Mouse (Mus musculus) heart, embryonic 11.5 days (tissue): Measurements from ENCODE around the gene Trap1. TPM values are rescaled to one million over a fixed set of nuclear protein-coding genes. Genes with fewer than 3 reads are reported as not detected.
A peak's percentile ranks its signal among the peaks of the same experiment; 100 is the strongest.

Experiments used
- ATAC-seq: fragments of 200-750 bp; cut with Nextera tagmentation; replicated peaks from 2 replicates; pipeline ENCODE4 v1.8.0; 2017; ENCODE audit warnings: moderate library complexity; ENCODE audit not compliant: insufficient number of reproducible peaks, low FRiP score, low TSS enrichment
- H3K27ac ChIP-seq: fragments of 300-500 bp; sonication (generic); 2 replicates; pipeline ENCODE4 v1.5.1; 2014; ENCODE audit warnings: mild to moderate bottlenecking, low read depth, low read length
- H3K27me3 ChIP-seq: fragments of 300-500 bp; sonication (generic); 2 replicates; pipeline ENCODE4 v1.6.1; 2014; ENCODE audit warnings: mild to moderate bottlenecking, low read length, mixed read lengths; ENCODE audit not compliant: control insufficient read depth, insufficient read depth
- H3K36me3 ChIP-seq: fragments of 300-500 bp; sonication (generic); 2 replicates; pipeline ENCODE4 v1.6.1; 2014; ENCODE audit warnings: mild to moderate bottlenecking, low read length, moderate library complexity, mixed read lengths; ENCODE audit not compliant: control insufficient read depth, insufficient read depth
- H3K4me1 ChIP-seq: fragments of 300-500 bp; sonication (generic); 2 replicates; pipeline ENCODE4 v1.6.1; 2014; ENCODE audit warnings: low read length; ENCODE audit not compliant: control insufficient read depth, insufficient read depth
- H3K4me2 ChIP-seq: fragments of 300-500 bp; sonication (generic); 2 replicates; pipeline ENCODE4 v1.6.1; 2014; ENCODE audit warnings: mild to moderate bottlenecking, moderate library complexity
- H3K4me3 ChIP-seq: fragments of 300-500 bp; sonication (generic); 2 replicates; pipeline ENCODE4 v1.5.1; 2014; ENCODE audit warnings: low read depth, low read length
- H3K9ac ChIP-seq: fragments of 300-500 bp; sonication (generic); 2 replicates; pipeline ENCODE4 v1.6.1; 2014; ENCODE audit warnings: mild to moderate bottlenecking, low read depth, low read length, moderate library complexity
- H3K9me3 ChIP-seq: fragments of 300-500 bp; sonication (generic); replicated peaks from 2 replicates; pipeline ENCODE4 v1.6.1; 2016; ENCODE audit warnings: low read length; ENCODE audit not compliant: control insufficient read depth
- WGBS: fragments of 180-500 bp; shearing (Covaris S2); extraction: QIAGEN DNeasy Blood & Tissue Kit; methylation state at CpG from one replicate; pipeline ENCODE4 v1.1.7; 2014; ENCODE audit not compliant: insufficient replicate concordance; 5-methylcytosine and 5-hydroxymethylcytosine counted together
- polyA plus RNA-seq: library from polyadenylated mRNA; unstranded; fragments of >200 nt; fragmentation: Nextera tagmentation; extraction: Ambion mirVana; gene quantifications from 2 replicates; pipeline ENCODE4 v1.2.1, GENCODE M21; 2014

Gene Trap1
- polyA plus RNA-seq, 1 experiment from 2014 or later, result 108 TPM

GRCm38 (mm10) chr16:4052601-4053000 lies 25.0 kb downstream of the Trap1 start:
- H3K36me3 ChIP-seq, result peaks cover 41% of the 10 kb centered on the region

DNA sequence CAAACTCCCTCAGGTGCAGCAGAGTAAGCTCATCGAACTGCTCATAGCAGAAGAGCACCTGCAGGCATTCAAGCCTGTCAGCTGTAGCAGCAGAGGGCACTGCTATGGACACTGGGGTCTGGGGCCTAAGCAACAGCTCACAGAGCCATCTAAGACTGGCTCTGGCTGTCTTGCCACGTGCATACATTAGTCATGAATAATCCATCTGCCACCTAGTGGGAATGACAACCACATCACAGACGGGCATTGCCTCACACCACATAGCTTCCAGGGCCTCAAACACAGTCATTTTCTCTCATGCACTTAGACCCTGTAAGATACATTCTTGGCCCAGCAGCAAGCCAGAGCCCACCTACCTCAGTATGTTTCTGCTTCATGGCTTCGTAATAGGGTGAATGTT lies 32.1 kb downstream of the Trap1 start:
- H3K4me3 ChIP-seq, result no peak overlapping the region
- WGBS, result 90% methylated on average over 4 of the region's 4 CpGs
- H3K36me3 ChIP-seq, result peaks cover 40% of the 10 kb centered on the region
- no peak overlapping the region for H3K9ac ChIP-seq
- H3K4me2 ChIP-seq, result no peak overlapping the region
- no peak for ATAC-seq
- H3K4me1 ChIP-seq, result no peaks in the 10 kb centered on the region
- no peaks in the 10 kb centered on the region for H3K9me3 ChIP-seq
- H3K27ac ChIP-seq, result no peak overlapping the region
- no peaks in the 10 kb centered on the region for H3K27me3 ChIP-seq

More at GRCm38 (mm10) chr16:4052601-4053000, 25.0 kb downstream of the Trap1 start:
- Histone ChIP-seq H3K27me3 (no peaks in the 10 kb centered on the region), H3K4me2 (no peak overlapping the region), H3K9ac (no peak overlapping the region), H3K9me3 (no peaks in the 10 kb centered on the region), H3K4me1 (no peaks in the 10 kb centered on the region), H3K4me3 (no peak overlapping the region), H3K27ac (no peak overlapping the region)
- 95% methylated on average over 4 of the region's 4 CpGs for WGBS
- no peak for ATAC-seq

- 98% methylated on average over 2 of the region's 2 CpGs for WGBS
Observed at GRCm38 (mm10) chr16:4044093-4044492, 33.5 kb downstream of the Trap1 start.

DNA sequence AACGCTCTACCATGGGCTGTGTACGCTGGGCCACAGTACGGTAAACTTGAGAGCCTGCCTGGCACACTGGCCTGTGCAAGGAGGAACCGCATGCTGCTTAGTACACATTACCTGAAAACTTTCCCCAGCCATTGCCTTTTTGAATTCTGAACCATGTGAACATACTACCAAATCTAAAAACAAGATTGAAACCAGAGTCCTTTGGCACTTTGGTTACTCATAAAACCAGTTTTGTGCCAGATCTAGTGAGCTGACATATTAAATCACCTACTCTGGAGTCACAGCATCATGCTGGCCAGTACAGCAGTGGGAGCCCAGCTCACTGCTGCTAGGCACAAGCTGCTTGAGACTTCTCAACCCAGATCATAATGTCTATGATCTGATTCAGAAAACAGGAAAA lies 36.0 kb downstream of the Trap1 start:
- no peaks in the 10 kb centered on the region for H3K27me3 ChIP-seq
- H3K36me3 ChIP-seq, result peaks cover 37% of the 10 kb centered on the region
- no peak overlapping the region for H3K27ac ChIP-seq
- WGBS, result 93% methylated on average over 4 of the region's 4 CpGs
- no peak overlapping the region for H3K4me2 ChIP-seq
- H3K4me3 ChIP-seq, result no peak overlapping the region
- ATAC-seq, result no peak
- H3K9me3 ChIP-seq, result no peaks in the 10 kb centered on the region
- H3K4me1 ChIP-seq, result no peaks in the 10 kb centered on the region
- H3K9ac ChIP-seq, result no peak overlapping the region

More at GRCm38 (mm10) chr16:4044093-4044492, 33.5 kb downstream of the Trap1 start:
- Histone ChIP-seq H3K36me3 (peaks cover 39% of the 10 kb centered on the region), H3K27me3 (no peaks in the 10 kb centered on the region), H3K9me3 (no peaks in the 10 kb centered on the region), H3K27ac (no peak overlapping the region), H3K9ac (no peak overlapping the region), H3K4me1 (no peaks in the 10 kb centered on the region), H3K4me3 (no peak overlapping the region), H3K4me2 (no peak overlapping the region)
- no peak for ATAC-seq

- H3K9me3 ChIP-seq, result no peaks in the 10 kb centered on the region
- 78% methylated on average over 5 of the region's 5 CpGs for WGBS
- no peak for ATAC-seq
- H3K4me2 ChIP-seq, result no peak overlapping the region
- no peaks in the 10 kb centered on the region for H3K27me3 ChIP-seq
- peaks cover 32% of the 10 kb centered on the region for H3K36me3 ChIP-seq
- no peak overlapping the region for H3K27ac ChIP-seq
- H3K4me1 ChIP-seq, result no peaks in the 10 kb centered on the region
- H3K9ac ChIP-seq, result no peak overlapping the region
- no peak overlapping the region for H3K4me3 ChIP-seq
Observed at GRCm38 (mm10) chr16:4040206-4040605, 37.4 kb downstream of the Trap1 start.

GRCm38 (mm10) chr16:4037690-4038089 lies 39.9 kb downstream of the Trap1 start:
- no peak overlapping the region for H3K27ac ChIP-seq
- no peaks in the 10 kb centered on the region for H3K27me3 ChIP-seq
- H3K9ac ChIP-seq, result 0 out of 2 replicates have a peak overlapping the region, but pooled peaks have one; percentile 10
- H3K9me3 ChIP-seq, result no peaks in the 10 kb centered on the region
- no peak for ATAC-seq
- H3K36me3 ChIP-seq, result peaks cover 18% of the 10 kb centered on the region
- no peak overlapping the region for H3K4me2 ChIP-seq
- WGBS, result 88% methylated on average over 7 of the region's 7 CpGs
- no peaks in the 10 kb centered on the region for H3K4me1 ChIP-seq
- no peak overlapping the region for H3K4me3 ChIP-seq

DNA sequence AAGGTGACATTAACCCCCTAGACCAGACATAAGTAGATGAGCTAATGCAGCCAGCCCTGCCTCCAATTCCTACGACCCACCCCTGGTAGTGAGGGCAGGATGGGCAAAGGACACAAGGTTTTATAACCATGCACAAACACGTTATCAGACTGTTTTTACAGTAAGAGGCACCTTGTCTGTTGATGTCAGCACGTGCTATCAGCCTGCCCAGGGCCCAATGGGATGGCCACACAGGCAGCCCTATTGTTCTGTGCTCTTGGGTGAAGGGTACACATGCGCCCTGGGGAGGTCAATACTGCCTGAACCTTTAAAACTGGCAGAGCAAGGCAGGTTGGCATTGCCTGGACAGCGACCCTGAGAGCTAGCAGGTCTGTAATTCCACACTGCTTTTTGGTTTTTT lies 40.8 kb downstream of the Trap1 start, which contains the start of gene Dnase1:
TSS of gene Dnase1 (plus strand) at position 136 of the 400 bp plus-strand sequence.
- no peak within 1 kb of the TSS for H3K4me3 ChIP-seq
- H3K27me3 ChIP-seq, result no peaks in the 10 kb centered on the region
- peaks cover 18% of the 10 kb centered on the region for H3K36me3 ChIP-seq
- no peaks in the 10 kb centered on the region for H3K4me1 ChIP-seq
- H3K27ac ChIP-seq, result no peak within 1 kb of the TSS
- no peak within 1 kb of the TSS for H3K4me2 ChIP-seq
- H3K9me3 ChIP-seq, result no peaks in the 10 kb centered on the region
- 85% methylated on average over 5 of the region's 5 CpGs for WGBS
- ATAC-seq, result no peak
- 0 out of 2 replicates have a peak within 1 kb of the TSS, but pooled peaks have one; percentile 10 for H3K9ac ChIP-seq

DNA sequence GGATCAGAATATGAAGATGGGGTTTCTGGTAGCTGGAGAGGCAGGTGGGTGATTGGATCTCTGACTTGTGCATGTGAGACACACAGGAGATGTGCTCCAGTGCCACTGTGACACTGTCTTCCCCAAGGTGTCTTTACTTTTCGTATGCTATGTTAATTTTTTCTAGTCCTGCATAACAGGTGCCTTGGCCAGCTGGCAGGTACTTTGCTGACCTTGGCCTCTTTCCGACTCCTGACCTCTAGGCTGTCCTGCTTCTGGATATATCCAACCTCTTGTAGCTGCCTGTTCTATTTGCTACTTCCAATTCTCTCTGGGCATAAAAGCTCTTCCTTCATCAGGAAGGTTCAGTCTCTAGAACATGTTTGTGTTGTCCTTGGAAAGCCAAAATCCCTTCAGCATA lies 42.1 kb downstream of the Trap1 start:
- ATAC-seq, result no peak
- Histone ChIP-seq H3K36me3 (peaks cover 13% of the 10 kb centered on the region), H3K9me3 (no peaks in the 10 kb centered on the region), H3K4me3 (no peak overlapping the region), H3K27ac (no peak overlapping the region), H3K27me3 (no peaks in the 10 kb centered on the region), H3K9ac (no peak overlapping the region), H3K4me1 (no peaks in the 10 kb centered on the region), H3K4me2 (no peak overlapping the region)
- 95% methylated on average over 2 of the region's 2 CpGs for WGBS

DNA sequence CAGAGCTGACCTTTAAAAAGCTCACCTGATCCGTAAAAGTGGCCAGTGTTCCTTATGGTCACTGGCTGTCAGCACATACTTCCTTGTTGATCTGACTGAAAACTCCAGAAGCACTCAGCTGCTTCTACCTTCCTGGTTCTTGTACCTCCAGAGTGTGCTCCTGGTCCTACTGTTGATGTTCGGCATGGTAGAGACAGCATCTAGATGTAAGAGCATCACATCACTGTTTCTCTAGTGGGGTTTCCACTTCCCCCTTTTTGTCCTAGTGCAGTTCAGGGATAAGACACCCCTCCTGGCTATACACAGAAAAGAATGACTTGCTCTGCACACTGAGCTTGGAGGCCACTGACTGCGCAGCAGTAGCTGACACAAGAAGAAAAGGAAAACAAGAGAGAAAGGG lies 43.2 kb downstream of the Trap1 start:
- no peaks in the 10 kb centered on the region for H3K4me1 ChIP-seq
- H3K4me3 ChIP-seq, result no peak overlapping the region
- no peak overlapping the region for H3K4me2 ChIP-seq
- peaks cover 11% of the 10 kb centered on the region for H3K36me3 ChIP-seq
- H3K27ac ChIP-seq, result no peak overlapping the region
- H3K9me3 ChIP-seq, result no peaks in the 10 kb centered on the region
- H3K27me3 ChIP-seq, result no peaks in the 10 kb centered on the region
- H3K9ac ChIP-seq, result no peak overlapping the region
- WGBS, result 75% methylated on average over 3 of the region's 3 CpGs
- no peak for ATAC-seq
